Mouse (Mus musculus): Measurements from ENCODE around the gene Gpr75. TPM values are rescaled to one million over a fixed set of nuclear protein-coding genes. Genes with fewer than 3 reads are reported as not detected.

Gpr75 gene
- polyA plus RNA-seq, 1 experiment from 2014 or later = 0.23 TPM

DNA sequence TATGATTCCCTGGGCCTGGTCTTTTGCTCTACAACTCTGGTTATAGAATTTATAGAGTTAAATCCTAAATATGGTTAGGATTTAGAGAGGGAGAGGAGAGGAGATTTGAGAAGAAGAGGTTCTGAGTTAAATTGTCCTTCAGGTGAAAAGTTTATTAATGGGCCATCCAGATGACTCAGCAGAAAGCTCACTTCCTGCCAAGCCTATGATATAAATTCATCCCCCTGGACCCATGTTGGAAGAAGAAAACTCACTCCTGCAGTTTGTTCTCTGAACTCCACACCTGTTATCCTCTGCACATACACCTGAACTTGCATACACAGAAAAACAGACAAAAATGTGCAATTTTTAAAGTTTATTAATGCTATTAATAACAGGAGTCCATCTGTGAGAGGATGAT is 14.2 kb downstream of the Gpr75 start:
- no peaks in the 10 kb centered on the region for H3K36me3 ChIP-seq (ENCODE audit: control insufficient read depth, insufficient read depth)
- no peaks in the 10 kb centered on the region for H3K9me3 ChIP-seq (ENCODE audit: control insufficient read depth)
- ATAC-seq = no peak

DNA sequence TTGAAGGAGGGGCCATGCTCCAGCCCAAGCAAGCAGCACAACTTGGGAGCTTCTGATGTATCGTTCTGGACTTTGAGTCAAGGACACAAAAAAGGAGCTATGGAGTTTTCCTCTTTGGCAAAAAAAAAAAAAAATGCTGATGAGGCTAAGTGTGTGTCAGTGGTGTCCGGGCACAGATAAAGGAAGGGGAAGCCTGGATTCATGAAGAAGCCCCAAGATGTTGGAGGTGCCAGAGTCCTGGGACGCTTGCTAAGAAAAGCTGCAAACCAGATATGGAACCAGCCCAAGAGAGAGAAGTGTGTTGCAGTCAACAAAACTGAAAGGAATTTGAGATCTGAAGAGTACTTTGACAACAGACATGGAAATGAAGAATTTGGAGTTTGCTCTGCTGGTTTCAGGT is 27.2 kb downstream of the Gpr75 start:
- TF ChIP-seq CTCF (IDR thresholded peaks at IDR 0.05; ENCODE audit: low read depth) = no peak
- H3K36me3 ChIP-seq (ENCODE audit: control insufficient read depth, insufficient read depth) = no peaks in the 10 kb centered on the region
- H3K9ac ChIP-seq (ENCODE audit: low read depth, low read length) = no peak overlapping the region
- H3K4me3 ChIP-seq (ENCODE audit: low read depth, low read length) = no peak overlapping the region
- H3K27me3 ChIP-seq (replicated peaks; ENCODE audit: control insufficient read depth, insufficient read depth, low read length) = no peaks in the 10 kb centered on the region
- no peak for ATAC-seq
- H3K27ac ChIP-seq (ENCODE audit: low read depth, low read length) = no peak overlapping the region
- H3K4me2 ChIP-seq (replicated peaks; ENCODE audit: low read depth) = no peak overlapping the region
- no peaks in the 10 kb centered on the region for H3K9me3 ChIP-seq (ENCODE audit: control insufficient read depth)
- 95% methylated on average over 3 of the region's 3 CpGs for WGBS
- no peaks in the 10 kb centered on the region for H3K4me1 ChIP-seq (replicated peaks; ENCODE audit: control insufficient read depth, insufficient read depth, low read length)

More for the DNA sequence above, 14.2 kb downstream of the Gpr75 start:
- Histone ChIP-seq H3K4me2 (replicated peaks; ENCODE audit: low read depth) (no peak overlapping the region), H3K9ac (ENCODE audit: low read depth, low read length) (no peak overlapping the region), H3K4me3 (ENCODE audit: low read depth, low read length) (no peak overlapping the region), H3K4me1 (replicated peaks; ENCODE audit: control insufficient read depth, insufficient read depth, low read length) (no peaks in the 10 kb centered on the region), H3K27ac (ENCODE audit: low read depth, low read length) (no peak overlapping the region), H3K27me3 (replicated peaks; ENCODE audit: control insufficient read depth, insufficient read depth, low read length) (no peaks in the 10 kb centered on the region)
- TF ChIP-seq CTCF (IDR thresholded peaks at IDR 0.05; ENCODE audit: low read depth) = no peak

DNA sequence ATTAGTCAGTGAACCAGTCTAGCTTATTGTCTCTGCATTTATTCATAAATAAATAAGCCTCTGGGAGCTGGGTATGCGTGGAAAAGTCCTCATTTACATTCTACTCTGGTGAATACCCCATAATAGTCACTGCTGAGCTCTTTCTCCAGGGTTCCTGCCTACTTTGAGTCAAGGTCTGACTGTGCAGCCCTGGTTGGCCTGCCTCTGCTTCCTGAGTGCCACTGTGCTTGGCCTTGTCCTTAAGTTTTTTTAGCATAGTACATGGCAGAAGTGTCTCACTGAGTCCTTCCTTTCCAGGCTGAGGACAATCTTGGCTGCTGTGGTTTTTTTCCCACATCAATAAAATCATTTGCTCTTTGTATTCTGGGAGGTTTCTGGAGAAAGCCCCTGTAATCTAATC is 35.5 kb downstream of the Gpr75 start:
- no peaks in the 10 kb centered on the region for H3K27me3 ChIP-seq (replicated peaks; ENCODE audit: control insufficient read depth, insufficient read depth, low read length)
- H3K4me3 ChIP-seq (ENCODE audit: low read depth, low read length) = no peak overlapping the region
- no peak for TF ChIP-seq CTCF (IDR thresholded peaks at IDR 0.05; ENCODE audit: low read depth)
- no peak for ATAC-seq
- H3K4me2 ChIP-seq (replicated peaks; ENCODE audit: low read depth) = no peak overlapping the region
- peaks cover 11% of the 10 kb centered on the region for H3K36me3 ChIP-seq (ENCODE audit: control insufficient read depth, insufficient read depth)
- H3K4me1 ChIP-seq (replicated peaks; ENCODE audit: control insufficient read depth, insufficient read depth, low read length) = no peaks in the 10 kb centered on the region
- H3K9ac ChIP-seq (ENCODE audit: low read depth, low read length) = no peak overlapping the region
- H3K27ac ChIP-seq (ENCODE audit: low read depth, low read length) = no peak overlapping the region
- 79% methylated on average over 1 of the region's 1 CpGs for WGBS
- H3K9me3 ChIP-seq (ENCODE audit: control insufficient read depth) = no peaks in the 10 kb centered on the region

DNA sequence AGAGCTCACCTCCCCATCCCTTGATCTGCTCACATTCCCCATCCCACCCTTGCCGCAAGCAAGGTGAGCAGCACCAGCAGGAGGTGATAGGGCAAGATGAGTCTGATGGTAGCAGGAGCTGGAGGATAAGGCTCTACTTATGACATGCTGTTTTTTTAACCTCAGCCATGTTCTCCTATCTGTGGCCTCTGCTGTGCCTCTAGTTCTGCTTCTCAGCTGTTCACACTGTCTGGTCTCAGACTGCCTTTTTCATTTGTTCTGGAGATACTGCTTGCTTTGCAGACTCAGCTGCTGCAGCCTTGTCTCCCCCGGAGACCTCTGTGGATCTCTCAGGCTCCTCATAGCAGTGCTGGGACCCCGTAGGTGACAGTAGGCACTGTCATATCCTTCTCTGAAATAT is 38.1 kb downstream of the Gpr75 start:
- peaks cover 15% of the 10 kb centered on the region for H3K36me3 ChIP-seq (ENCODE audit: control insufficient read depth, insufficient read depth)
- no peaks in the 10 kb centered on the region for H3K27me3 ChIP-seq (replicated peaks; ENCODE audit: control insufficient read depth, insufficient read depth, low read length)
- H3K9me3 ChIP-seq (ENCODE audit: control insufficient read depth) = no peaks in the 10 kb centered on the region
- no peak overlapping the region for H3K27ac ChIP-seq (ENCODE audit: low read depth, low read length)
- no peak for TF ChIP-seq CTCF (IDR thresholded peaks at IDR 0.05; ENCODE audit: low read depth)
- no peak overlapping the region for H3K4me2 ChIP-seq (replicated peaks; ENCODE audit: low read depth)
- no peak overlapping the region for H3K4me3 ChIP-seq (ENCODE audit: low read depth, low read length)
- ATAC-seq = no peak
- H3K4me1 ChIP-seq (replicated peaks; ENCODE audit: control insufficient read depth, insufficient read depth, low read length) = no peaks in the 10 kb centered on the region
- 98% methylated on average over 3 of the region's 3 CpGs for WGBS
- no peak overlapping the region for H3K9ac ChIP-seq (ENCODE audit: low read depth, low read length)

DNA sequence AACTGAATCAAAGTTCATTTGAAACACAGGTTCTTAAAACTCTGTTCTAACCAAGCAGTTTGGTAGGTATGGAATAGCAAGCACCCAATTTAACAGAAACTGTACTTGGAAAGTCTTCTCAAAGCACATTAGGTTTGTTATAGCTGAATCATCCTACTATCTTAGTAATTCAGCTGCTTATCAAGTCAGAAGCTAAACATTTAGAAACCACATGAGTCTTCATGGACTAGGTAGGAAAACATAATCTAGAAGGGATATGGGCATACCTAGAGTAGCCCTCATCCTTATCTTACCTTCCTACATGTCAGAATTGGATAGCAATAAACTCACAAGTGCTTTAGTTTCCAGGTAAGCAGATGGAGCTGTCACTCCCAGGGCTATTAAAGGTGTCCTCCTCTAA is 42.9 kb downstream of the Gpr75 start:
- Histone ChIP-seq H3K4me2 (replicated peaks; ENCODE audit: low read depth) (no peak overlapping the region), H3K9me3 (ENCODE audit: control insufficient read depth) (no peaks in the 10 kb centered on the region), H3K4me1 (replicated peaks; ENCODE audit: control insufficient read depth, insufficient read depth, low read length) (no peaks in the 10 kb centered on the region), H3K9ac (ENCODE audit: low read depth, low read length) (no peak overlapping the region), H3K27me3 (replicated peaks; ENCODE audit: control insufficient read depth, insufficient read depth, low read length) (no peaks in the 10 kb centered on the region), H3K36me3 (ENCODE audit: control insufficient read depth, insufficient read depth) (peaks cover 23% of the 10 kb centered on the region), H3K27ac (ENCODE audit: low read depth, low read length) (no peak overlapping the region), H3K4me3 (ENCODE audit: low read depth, low read length) (no peak overlapping the region)
- TF ChIP-seq CTCF (IDR thresholded peaks at IDR 0.05; ENCODE audit: low read depth) = no peak
- no peak for ATAC-seq

- no peaks in the 10 kb centered on the region for H3K27me3 ChIP-seq (replicated peaks; ENCODE audit: control insufficient read depth, insufficient read depth, low read length)
- H3K4me1 ChIP-seq (replicated peaks; ENCODE audit: control insufficient read depth, insufficient read depth, low read length) = no peaks in the 10 kb centered on the region
- H3K27ac ChIP-seq (ENCODE audit: low read depth, low read length) = no peak overlapping the region
- no peak overlapping the region for H3K4me3 ChIP-seq (ENCODE audit: low read depth, low read length)
- TF ChIP-seq CTCF (IDR thresholded peaks at IDR 0.05; ENCODE audit: low read depth) = no peak
- H3K4me2 ChIP-seq (replicated peaks; ENCODE audit: low read depth) = no peak overlapping the region
- no peak for ATAC-seq
- WGBS = 88% methylated on average over 1 of the region's 1 CpGs
- H3K36me3 ChIP-seq (ENCODE audit: control insufficient read depth, insufficient read depth) = peaks cover 22% of the 10 kb centered on the region
- no peaks in the 10 kb centered on the region for H3K9me3 ChIP-seq (ENCODE audit: control insufficient read depth)
- H3K9ac ChIP-seq (ENCODE audit: low read depth, low read length) = no peak overlapping the region
Measured at GRCm38 (mm10) chr11:30928498-30928897, 43.3 kb downstream of the Gpr75 start.

Other genes starting within 250 kb of the Gpr75 start
- gene Acyp2, start 235.8 kb upstream of the Gpr75 start, polyA plus RNA-seq (2015; fragmentation: Nextera tagmentation; extraction: Ambion mirVana) = 15.5 and 17.3 TPM in 2 replicates
- 13.5 and 13.8 TPM in 2 replicates for gene Psme4, start 113.6 kb upstream of the Gpr75 start, polyA plus RNA-seq (2015; fragmentation: Nextera tagmentation; extraction: Ambion mirVana)
- 11.1 and 11.3 TPM in 2 replicates for gene Asb3, start 58 bp downstream of the Gpr75 start, polyA plus RNA-seq (2015; fragmentation: Nextera tagmentation; extraction: Ambion mirVana)
- gene Erlec1, start 69.0 kb downstream of the Gpr75 start, polyA plus RNA-seq (2015; fragmentation: Nextera tagmentation; extraction: Ambion mirVana) = 12.7 and 13.2 TPM in 2 replicates
- gene Chac2, start 101.0 kb downstream of the Gpr75 start, polyA plus RNA-seq (2015; fragmentation: Nextera tagmentation; extraction: Ambion mirVana) = 12.0 and 13.0 TPM in 2 replicates

Data from intestine, postnatal 0 days (tissue).